Mouse (Mus musculus) midbrain, embryonic 13.5 days (tissue): ENCODE data around the gene Stambp. TPM values are rescaled to one million over a fixed set of nuclear protein-coding genes. Genes with fewer than 3 reads are reported as not detected.

Source experiments
- ATAC-seq: fragments of 200-750 bp; cut with Nextera tagmentation; 2 replicates; pipeline ENCODE4 v1.8.0; 2017; ENCODE audit warnings: mild to moderate bottlenecking, moderate TSS enrichment, moderate library complexity
- H3K27ac ChIP-seq: fragments of 300-500 bp; sonication (generic); 2 replicates; pipeline ENCODE4 v1.5.1; 2015; ENCODE audit warnings: inconsistent platforms, mild to moderate bottlenecking, moderate library complexity
- H3K27me3 ChIP-seq: fragments of 300-500 bp; sonication (generic); 2 replicates; pipeline ENCODE4 v1.6.1; 2015; ENCODE audit warnings: mild to moderate bottlenecking, inconsistent platforms
- H3K36me3 ChIP-seq: fragments of 300-500 bp; sonication (generic); 2 replicates; pipeline ENCODE4 v1.6.1; 2015; ENCODE audit warnings: mild to moderate bottlenecking, inconsistent platforms
- H3K4me1 ChIP-seq: fragments of 300-500 bp; sonication (generic); replicated peaks from 2 replicates; pipeline ENCODE4 v1.6.1; 2015; ENCODE audit warnings: inconsistent platforms
- H3K4me2 ChIP-seq: fragments of 300-500 bp; sonication (generic); replicated peaks from 2 replicates; pipeline ENCODE4 v1.6.1; 2015; ENCODE audit warnings: moderate library complexity, mild to moderate bottlenecking, inconsistent platforms
- H3K4me3 ChIP-seq: fragments of 300-500 bp; sonication (generic); replicated peaks from 2 replicates; pipeline ENCODE4 v1.5.1; 2015; ENCODE audit warnings: mild to moderate bottlenecking, inconsistent platforms
- H3K9ac ChIP-seq: fragments of 300-500 bp; sonication (generic); replicated peaks from 2 replicates; pipeline ENCODE4 v1.6.1; 2015; ENCODE audit warnings: mild to moderate bottlenecking, inconsistent platforms
- H3K9me3 ChIP-seq: fragments of 300-500 bp; sonication (generic); 2 replicates; pipeline ENCODE4 v1.6.1; 2016; ENCODE audit warnings: mild to moderate bottlenecking, inconsistent platforms
- WGBS: fragments of 180-500 bp; shearing (Covaris S2); methylation state at CpG from one replicate; pipeline ENCODE4 v1.1.7; 2015; 5-methylcytosine and 5-hydroxymethylcytosine counted together
- polyA plus RNA-seq: library from polyadenylated mRNA; unstranded; fragments of >200 nt; fragmentation: Nextera tagmentation; extraction: Ambion mirVana; gene quantifications from 2 replicates; pipeline ENCODE4 v1.2.1, GENCODE M21; 2015

The Stambp gene
- polyA plus RNA-seq, 1 experiment from 2014 or later: 48.6 TPM

DNA sequence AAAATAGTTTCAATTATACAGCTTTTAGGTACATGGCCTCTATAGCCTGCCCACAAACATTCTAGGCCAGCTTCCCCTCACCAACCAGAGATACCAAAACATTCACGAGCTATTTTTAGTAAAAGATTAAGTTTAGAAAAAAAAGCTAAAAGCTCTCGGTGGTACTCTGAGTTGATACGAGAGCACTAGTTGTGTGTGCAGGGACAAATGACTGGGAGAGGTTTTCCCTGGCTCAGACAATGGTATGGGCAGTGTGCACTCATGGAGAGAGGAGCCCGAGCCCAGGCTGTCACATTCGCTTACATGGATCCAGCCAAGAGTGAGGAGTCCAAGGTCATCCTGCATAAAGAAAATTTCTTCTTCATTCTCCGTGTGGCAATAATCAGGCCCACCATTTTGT, 16.6 kb downstream of the Stambp start:
- Histone ChIP-seq H3K4me1 (no peaks in the 10 kb centered on the region), H3K9me3 (no peaks in the 10 kb centered on the region), H3K9ac (no peak overlapping the region), H3K36me3 (peaks cover 87% of the 10 kb centered on the region), H3K4me2 (no peak overlapping the region), H3K27ac (no peak overlapping the region), H3K27me3 (no peaks in the 10 kb centered on the region), H3K4me3 (no peak overlapping the region)
- WGBS: 89% methylated on average over 6 of the region's 6 CpGs
- no peak for ATAC-seq

DNA sequence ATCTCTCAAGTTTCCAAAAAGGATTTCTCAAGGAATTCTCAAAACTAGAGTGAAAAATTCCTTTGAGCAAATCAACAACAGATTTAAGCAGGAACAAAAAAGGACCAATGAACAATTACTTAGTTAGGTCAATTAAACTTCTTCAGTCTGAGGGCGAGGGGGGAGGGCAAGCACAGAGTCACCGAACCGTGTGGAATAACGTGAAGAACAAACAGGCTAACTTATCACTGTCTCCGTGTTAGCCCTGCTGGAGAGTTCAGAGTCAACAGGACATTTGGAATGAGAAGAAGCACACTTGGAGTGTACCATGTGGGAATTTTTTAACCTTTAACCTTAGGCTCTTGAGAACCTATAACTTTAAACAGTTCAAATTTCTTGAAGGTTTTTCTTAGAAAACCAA, 24.2 kb downstream of the Stambp start:
- no peak for ATAC-seq
- Histone ChIP-seq H3K4me2 (no peak overlapping the region), H3K27me3 (no peaks in the 10 kb centered on the region), H3K27ac (no peak overlapping the region), H3K9me3 (no peaks in the 10 kb centered on the region), H3K4me3 (no peak overlapping the region), H3K4me1 (no peaks in the 10 kb centered on the region), H3K36me3 (peaks cover 61% of the 10 kb centered on the region), H3K9ac (no peak overlapping the region)
- 61% methylated on average over 5 of the region's 5 CpGs for WGBS

DNA sequence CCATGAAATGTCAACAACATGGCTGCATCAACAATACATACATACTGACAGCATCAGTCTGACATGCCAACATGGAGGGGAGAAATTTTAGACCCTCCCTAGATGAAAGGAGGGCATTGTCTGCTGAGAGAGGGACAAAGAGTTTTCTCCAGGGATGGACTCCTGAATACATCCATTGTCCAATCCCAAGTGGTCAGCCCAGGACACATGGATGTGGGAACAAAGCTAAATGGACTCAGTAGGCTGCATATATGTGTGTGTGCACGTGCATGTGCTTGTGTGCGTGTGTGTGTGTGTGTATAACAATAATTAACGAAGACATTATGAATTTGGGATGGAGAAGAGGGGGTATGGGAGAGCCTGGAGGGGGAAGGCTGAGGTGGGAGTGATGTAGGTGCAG, 26.8 kb downstream of the Stambp start:
- H3K4me1 ChIP-seq: no peaks in the 10 kb centered on the region
- no peak overlapping the region for H3K9ac ChIP-seq
- ATAC-seq: no peak
- no peak overlapping the region for H3K27ac ChIP-seq
- peaks cover 60% of the 10 kb centered on the region for H3K36me3 ChIP-seq
- H3K9me3 ChIP-seq: no peaks in the 10 kb centered on the region
- no peak overlapping the region for H3K4me3 ChIP-seq
- no peaks in the 10 kb centered on the region for H3K27me3 ChIP-seq
- 85% methylated on average over 3 of the region's 3 CpGs for WGBS
- no peak overlapping the region for H3K4me2 ChIP-seq

DNA sequence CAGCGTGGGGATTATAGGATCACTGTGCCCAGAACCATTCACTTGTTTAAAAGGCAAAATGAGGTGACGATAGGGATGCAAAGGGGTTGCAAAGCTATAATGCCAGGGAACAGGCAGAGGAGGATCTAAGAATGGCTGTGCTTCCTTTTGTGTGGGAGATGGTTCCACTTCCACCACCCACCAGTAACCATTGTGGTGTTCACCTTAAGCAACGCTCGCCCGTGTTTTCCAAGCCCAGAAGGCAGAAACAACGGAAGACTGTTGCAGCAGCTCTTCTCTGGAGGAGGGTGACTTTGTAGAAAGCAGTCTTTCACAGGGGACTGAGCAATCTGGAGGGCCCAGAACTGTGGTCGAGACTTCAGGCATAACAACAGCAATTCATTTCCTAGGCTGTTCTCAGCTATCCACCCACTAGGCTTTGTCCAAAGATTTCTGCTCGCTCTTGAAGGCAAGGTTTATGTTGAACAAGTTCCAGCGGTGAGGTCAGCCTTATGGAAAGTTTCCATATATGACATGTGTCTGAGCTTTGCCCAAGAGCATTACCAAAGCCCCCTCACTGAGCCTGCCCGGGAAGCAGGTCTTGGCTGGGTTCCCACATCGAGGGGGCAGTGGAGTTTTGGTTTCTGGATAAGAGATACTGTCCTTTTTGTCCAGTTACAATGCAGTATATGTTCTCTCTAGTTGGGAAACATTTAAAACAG, 30.6 kb downstream of the Stambp start:
- Histone ChIP-seq H3K4me3 (no peak overlapping the region), H3K4me1 (no peaks in the 10 kb centered on the region), H3K9me3 (no peaks in the 10 kb centered on the region), H3K9ac (no peak overlapping the region), H3K4me2 (no peak overlapping the region), H3K36me3 (peaks cover 47% of the 10 kb centered on the region), H3K27me3 (no peaks in the 10 kb centered on the region), H3K27ac (no peak overlapping the region)
- WGBS: 79% methylated on average over 11 of the region's 11 CpGs
- ATAC-seq: no peak

DNA sequence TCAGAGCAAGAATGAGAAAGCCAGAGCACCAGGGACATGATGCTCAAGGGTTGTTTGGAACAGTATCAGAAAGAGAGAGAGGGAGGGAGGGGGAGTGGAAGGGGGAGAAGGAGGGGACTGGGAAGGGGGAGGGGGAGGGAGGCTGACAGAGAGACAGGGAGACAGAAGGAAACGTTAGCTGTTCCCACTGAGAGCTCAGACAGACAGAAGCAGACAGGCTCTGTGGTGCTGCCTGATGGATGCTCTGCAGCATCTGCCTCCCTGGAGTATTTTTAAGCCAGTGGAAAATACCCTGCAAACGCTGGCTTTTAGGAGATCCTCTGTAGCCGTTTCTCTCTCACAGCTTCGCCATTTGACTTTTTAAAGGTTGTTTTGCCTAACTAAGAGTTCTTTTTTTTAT, 32.5 kb downstream of the Stambp start:
- Histone ChIP-seq H3K27me3 (no peaks in the 10 kb centered on the region), H3K4me1 (no peaks in the 10 kb centered on the region), H3K4me3 (no peak overlapping the region), H3K9me3 (no peaks in the 10 kb centered on the region), H3K9ac (no peak overlapping the region), H3K27ac (no peak overlapping the region), H3K4me2 (no peak overlapping the region), H3K36me3 (peaks cover 29% of the 10 kb centered on the region)
- WGBS: 40% methylated on average over 4 of the region's 4 CpGs
- no peak for ATAC-seq

DNA sequence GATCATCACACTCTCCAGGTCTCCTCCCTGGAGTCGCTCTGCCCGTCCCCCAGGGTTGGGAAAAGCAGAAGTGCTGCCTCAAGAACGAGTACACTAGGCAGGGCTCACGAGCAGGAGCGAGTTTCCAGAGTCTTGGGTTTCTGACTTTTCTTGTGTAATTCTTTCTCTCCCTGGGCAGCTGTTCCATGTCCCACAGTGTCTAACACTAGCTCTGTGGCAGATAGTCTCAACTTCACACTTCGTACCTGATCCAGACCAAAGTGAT, 35.8 kb downstream of the Stambp start:
- no peak for ATAC-seq
- Histone ChIP-seq H3K4me2 (no peak overlapping the region), H3K36me3 (peaks cover 2% of the 10 kb centered on the region; the same call in 1 of the 2 replicates), H3K9me3 (no peaks in the 10 kb centered on the region), H3K27ac (no peak overlapping the region), H3K4me1 (no peaks in the 10 kb centered on the region), H3K27me3 (no peaks in the 10 kb centered on the region), H3K4me3 (no peak overlapping the region), H3K9ac (no peak overlapping the region)
- WGBS: 48% methylated on average over 6 of the region's 6 CpGs

DNA sequence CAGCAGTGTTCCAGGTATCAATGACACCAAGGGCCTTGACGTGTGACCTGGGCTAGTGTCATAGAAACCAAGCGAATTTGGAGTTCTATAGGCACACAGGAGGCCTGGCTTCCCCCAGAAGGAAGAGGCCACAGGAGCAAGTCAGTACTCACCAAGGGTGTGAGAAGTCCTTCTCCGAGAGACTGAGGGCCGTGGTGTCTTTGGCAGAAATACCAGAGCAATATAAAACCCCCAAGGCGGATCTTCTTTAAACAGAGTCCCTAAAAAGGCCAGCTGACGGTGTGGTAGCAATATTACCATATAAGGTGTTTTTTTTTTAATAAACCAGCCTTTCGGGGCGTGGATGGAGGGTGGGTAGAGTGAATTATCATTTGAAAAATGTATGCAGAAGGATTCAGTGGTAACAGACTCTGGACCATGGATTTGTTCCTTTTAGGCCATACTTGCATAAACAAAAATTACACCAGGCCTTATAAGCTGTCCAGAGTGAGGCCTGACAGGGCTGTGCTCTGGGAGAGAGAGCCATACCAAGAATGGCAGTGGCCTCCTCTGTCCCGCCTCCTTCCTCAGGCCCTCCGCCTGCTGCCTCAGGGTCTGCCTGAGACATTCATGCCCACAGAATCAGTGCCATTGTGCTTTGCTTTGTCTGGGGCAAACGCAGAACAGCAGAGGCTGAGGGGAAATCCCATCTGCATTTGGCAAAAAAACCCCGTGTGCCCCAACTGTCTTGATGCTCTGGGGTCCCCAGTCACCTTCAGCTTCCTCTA, 36.3 kb downstream of the Stambp start, which contains the start of gene Actg2:
TSS of gene Actg2 (minus strand) at position 238 of the 767 bp plus-strand sequence.
- H3K9me3 ChIP-seq: no peaks in the 10 kb centered on the region
- H3K4me1 ChIP-seq: no peaks in the 10 kb centered on the region
- no peaks in the 10 kb centered on the region for H3K27me3 ChIP-seq
- no peak within 1 kb of the TSS for H3K9ac ChIP-seq
- no peak for ATAC-seq
- no peak within 1 kb of the TSS for H3K4me3 ChIP-seq
- H3K36me3 ChIP-seq: no peaks in the 10 kb centered on the region
- no peak within 1 kb of the TSS for H3K27ac ChIP-seq
- WGBS: 66% methylated on average over 12 of the region's 12 CpGs
- no peak within 1 kb of the TSS for H3K4me2 ChIP-seq

DNA sequence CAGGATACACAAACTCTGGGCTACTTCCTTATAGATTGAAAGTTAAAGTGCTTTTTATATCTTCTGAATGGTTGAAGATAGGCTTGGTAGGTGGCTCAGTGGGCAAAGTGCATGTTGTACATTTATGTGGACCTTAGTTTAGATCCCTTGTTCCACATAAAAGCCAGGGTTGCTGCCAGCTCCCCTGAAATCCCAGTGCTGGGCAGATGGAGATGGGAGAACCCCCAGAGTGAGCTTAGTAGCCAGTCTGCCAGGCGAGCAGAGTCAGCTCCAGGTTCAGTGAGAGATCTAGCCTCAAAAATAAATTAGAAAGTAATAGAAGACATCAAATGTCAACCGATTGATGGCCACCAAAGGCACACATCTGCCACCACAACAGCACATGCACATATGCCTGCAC, 39.9 kb downstream of the Stambp start:
- no peak overlapping the region for H3K9ac ChIP-seq
- H3K9me3 ChIP-seq: no peaks in the 10 kb centered on the region
- no peak overlapping the region for H3K27ac ChIP-seq
- H3K4me1 ChIP-seq: no peaks in the 10 kb centered on the region
- H3K36me3 ChIP-seq: no peaks in the 10 kb centered on the region
- no peak overlapping the region for H3K4me2 ChIP-seq
- WGBS: 71% methylated on average over 2 of the region's 2 CpGs
- no peak for ATAC-seq
- H3K4me3 ChIP-seq: no peak overlapping the region
- no peaks in the 10 kb centered on the region for H3K27me3 ChIP-seq

DNA sequence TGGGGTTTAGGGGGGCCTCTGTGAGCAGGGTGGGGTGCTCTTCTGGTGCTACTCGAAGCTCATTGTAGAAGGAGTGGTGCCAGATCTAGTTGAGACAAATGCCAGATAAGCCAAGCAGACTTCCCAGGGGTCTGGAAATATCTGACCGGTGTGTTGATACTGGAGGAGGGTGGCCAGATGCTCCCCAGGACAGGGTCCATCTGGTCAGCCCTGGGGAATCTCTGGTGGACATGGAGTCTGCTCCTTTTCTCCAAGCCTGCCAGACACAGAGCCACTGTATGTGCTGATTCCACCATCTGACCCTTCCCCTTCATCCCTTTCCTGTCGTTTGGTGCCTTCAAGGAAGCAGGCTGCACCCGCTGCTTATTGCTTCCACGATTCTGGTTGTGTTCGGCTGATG, 49.3 kb downstream of the Stambp start:
- Histone ChIP-seq H3K27me3 (no peaks in the 10 kb centered on the region), H3K27ac (no peak overlapping the region), H3K9me3 (no peaks in the 10 kb centered on the region), H3K4me2 (no peak overlapping the region), H3K4me3 (no peak overlapping the region), H3K4me1 (no peaks in the 10 kb centered on the region), H3K9ac (no peak overlapping the region), H3K36me3 (no peaks in the 10 kb centered on the region)
- ATAC-seq: no peak
- WGBS: 83% methylated on average over 6 of the region's 6 CpGs

DNA sequence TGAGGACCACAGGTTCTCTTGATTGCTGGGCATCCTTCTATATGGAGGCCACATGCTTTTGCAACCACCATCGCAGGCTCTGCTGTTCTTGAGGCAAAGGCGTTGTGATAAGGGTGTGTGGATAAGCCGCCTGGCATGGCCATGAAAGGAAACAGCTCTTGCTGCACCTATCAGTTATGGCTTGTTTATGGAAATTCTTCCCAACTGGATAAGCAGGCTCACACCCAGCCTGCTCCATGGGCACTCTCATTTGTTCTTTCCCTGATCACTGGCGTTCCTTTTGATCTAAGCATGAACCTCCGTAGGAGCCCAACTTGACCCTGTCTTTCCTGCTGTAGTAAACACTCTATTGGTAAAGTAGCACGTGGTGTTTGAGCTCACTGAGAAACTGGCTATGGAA, 50.7 kb downstream of the Stambp start:
- no peaks in the 10 kb centered on the region for H3K4me1 ChIP-seq
- no peak for ATAC-seq
- H3K4me3 ChIP-seq: no peak overlapping the region
- no peaks in the 10 kb centered on the region for H3K27me3 ChIP-seq
- no peak overlapping the region for H3K9ac ChIP-seq
- H3K27ac ChIP-seq: no peak overlapping the region
- H3K9me3 ChIP-seq: no peaks in the 10 kb centered on the region
- H3K4me2 ChIP-seq: no peak overlapping the region
- H3K36me3 ChIP-seq: no peaks in the 10 kb centered on the region
- 76% methylated on average over 6 of the region's 6 CpGs for WGBS

DNA sequence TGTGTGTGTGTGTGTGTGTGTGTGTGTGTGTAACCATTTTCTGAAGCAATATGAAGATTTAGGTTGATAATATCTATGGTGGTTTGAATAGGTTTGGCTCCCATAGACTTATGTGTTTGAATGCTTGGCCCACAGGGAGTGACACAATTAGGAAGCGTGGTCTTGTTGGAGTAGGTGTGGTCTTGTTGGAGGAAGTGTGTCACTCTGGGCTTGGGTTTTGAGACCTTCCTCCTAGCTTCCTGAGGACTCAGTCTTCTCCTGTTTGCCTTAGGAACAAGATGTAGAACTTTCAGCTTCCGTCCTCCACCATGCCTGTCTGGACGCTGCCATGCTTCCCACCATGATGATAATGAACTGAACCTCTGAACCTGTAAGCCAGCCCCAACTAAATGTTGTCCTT, 53.9 kb downstream of the Stambp start:
- no peak overlapping the region for H3K4me2 ChIP-seq
- 84% methylated on average over 3 of the region's 3 CpGs for WGBS

DNA sequence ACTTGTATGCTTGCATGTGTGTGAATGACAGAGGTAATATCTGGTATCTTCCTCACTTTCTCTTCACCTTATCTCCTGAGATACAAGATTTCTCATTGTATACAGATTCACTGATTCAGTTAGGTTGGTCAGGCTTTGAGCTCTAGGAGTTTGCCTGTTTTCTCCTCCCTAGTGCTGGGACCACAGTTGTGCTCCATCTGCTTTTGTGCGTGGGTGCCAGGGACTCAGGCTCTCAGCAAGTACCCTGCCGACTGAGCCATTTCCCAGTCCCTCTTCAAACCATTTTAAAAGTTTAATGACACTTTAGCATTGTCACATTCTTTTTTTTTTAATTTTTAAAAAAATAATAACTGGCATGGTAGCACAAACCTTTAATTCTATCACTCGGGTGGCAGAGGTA, 57.4 kb downstream of the Stambp start:
- no peak overlapping the region for H3K27ac ChIP-seq
- H3K4me2 ChIP-seq: no peak overlapping the region
- H3K9me3 ChIP-seq: no peaks in the 10 kb centered on the region

More for the DNA sequence above, 53.9 kb downstream of the Stambp start:
- Histone ChIP-seq H3K27ac (no peak overlapping the region), H3K4me3 (no peak overlapping the region), H3K36me3 (no peaks in the 10 kb centered on the region), H3K9me3 (no peaks in the 10 kb centered on the region), H3K27me3 (no peaks in the 10 kb centered on the region), H3K4me1 (no peaks in the 10 kb centered on the region), H3K9ac (no peak overlapping the region)
- no peak for ATAC-seq

More for the DNA sequence above, 57.4 kb downstream of the Stambp start:
- Histone ChIP-seq H3K27me3 (no peaks in the 10 kb centered on the region), H3K4me3 (no peak overlapping the region), H3K9ac (no peak overlapping the region), H3K36me3 (no peaks in the 10 kb centered on the region), H3K4me1 (no peaks in the 10 kb centered on the region)
- WGBS: 73% methylated on average over 3 of the region's 3 CpGs
- ATAC-seq: no peak
